Mouse (Mus musculus) retina, postnatal 1 day (tissue): ENCODE measurements at regions not wholly inside any gene's neighbourhood (a gene's known extent, or its start where the extent isn't known, plus 50 kb on each side); places are given as distances from the start of the nearest gene placed in this dataset.

ENCODE experiments used
- DNase-seq: peaks from one replicate; pipeline ENCODE4 v3.0.0-alpha.2; 2012

GRCm38 (mm10) chr4:131381529-131381928 lies 437.3 kb downstream of the Matn1 start:
- no peak for DNase-seq

- DNase-seq = no peak
Measured at GRCm38 (mm10) chr4:131383862-131384261, 439.7 kb downstream of the Matn1 start.

GRCm38 (mm10) chr4:131386961-131387360 lies 442.8 kb downstream of the Matn1 start:
- no peak for DNase-seq

- DNase-seq = peak; percentile 44
Measured at GRCm38 (mm10) chr4:131391119-131391923, 446.8 kb downstream of the Ptpru start.

GRCm38 (mm10) chr4:131391924-131392297 lies 446.2 kb downstream of the Ptpru start:
- no peak for DNase-seq

GRCm38 (mm10) chr4:131392478-131392877 lies 445.6 kb downstream of the Ptpru start:
- no peak for DNase-seq

GRCm38 (mm10) chr4:131396226-131396840 lies 441.8 kb downstream of the Ptpru start:
- DNase-seq = no peak

- no peak for DNase-seq
Measured at GRCm38 (mm10) chr4:131397161-131397560, 440.9 kb downstream of the Ptpru start.

- DNase-seq = peak; percentile 78
Measured at GRCm38 (mm10) chr4:131400756-131401155, 437.3 kb downstream of the Ptpru start.

- no peak for DNase-seq
Measured at GRCm38 (mm10) chr4:131401255-131401654, 436.8 kb downstream of the Ptpru start.

- DNase-seq = no peak
Measured at GRCm38 (mm10) chr4:131405376-131406017, 432.6 kb downstream of the Ptpru start.

GRCm38 (mm10) chr4:131407464-131407863 lies 430.6 kb downstream of the Ptpru start:
- no peak for DNase-seq

GRCm38 (mm10) chr4:131408644-131409043 lies 429.4 kb downstream of the Ptpru start:
- DNase-seq = no peak

GRCm38 (mm10) chr4:131409805-131410204 lies 428.3 kb downstream of the Ptpru start:
- DNase-seq = peak; percentile 82

GRCm38 (mm10) chr4:131411936-131412335 lies 426.2 kb downstream of the Ptpru start:
- DNase-seq = peak; percentile 80

GRCm38 (mm10) chr4:131413380-131413779 lies 424.7 kb downstream of the Ptpru start:
- no peak for DNase-seq

- no peak for DNase-seq
Measured at GRCm38 (mm10) chr4:131415453-131415852, 422.6 kb downstream of the Ptpru start.

GRCm38 (mm10) chr4:131416209-131416608 lies 421.9 kb downstream of the Ptpru start:
- DNase-seq = no peak

- DNase-seq = no peak
Measured at GRCm38 (mm10) chr4:131417159-131417748, 420.8 kb downstream of the Ptpru start.

- DNase-seq = no peak
Measured at GRCm38 (mm10) chr4:131425311-131425710, 412.8 kb downstream of the Ptpru start.

GRCm38 (mm10) chr4:131427871-131428270 lies 410.2 kb downstream of the Ptpru start:
- DNase-seq = no peak

GRCm38 (mm10) chr4:131429356-131429755 lies 408.7 kb downstream of the Ptpru start:
- peak; percentile 51 for DNase-seq

- no peak for DNase-seq
Measured at GRCm38 (mm10) chr4:131430420-131430819, 407.7 kb downstream of the Ptpru start.

GRCm38 (mm10) chr4:131431188-131431587 lies 406.9 kb downstream of the Ptpru start:
- DNase-seq = peak; percentile 90
